Mouse (Mus musculus) frontal cortex, adult (tissue): ENCODE measurements at regions not wholly inside any gene's neighbourhood (a gene's known extent, or its start where the extent isn't known, plus 50 kb on each side); places are given as distances from the start of the nearest gene placed in this dataset.
A peak's percentile ranks its signal among the peaks of the same experiment; 100 is the strongest.

ENCODE experiments used
- ATAC-seq: cut with Nextera tagmentation; 2 replicates; pipeline ENCODE4 v1.9.2; 2017; ENCODE audit warnings: mild to moderate bottlenecking, moderate library complexity, mixed read lengths; ENCODE audit not compliant: low TSS enrichment

GRCm38 (mm10) chr4:57362652-57363051 is 61.0 kb upstream of the Ptpn3 start:
- ATAC-seq: no peak

- peak; percentile 97 for ATAC-seq
Observed at GRCm38 (mm10) chr4:57369736-57370373, 64.2 kb upstream of the Palm2 start.

- ATAC-seq: no peak
Observed at GRCm38 (mm10) chr4:57377872-57378271, 56.2 kb upstream of the Palm2 start.

GRCm38 (mm10) chr4:57380063-57380800 is 53.8 kb upstream of the Palm2 start:
- ATAC-seq: peak; percentile 73

- no peak for ATAC-seq
Observed at GRCm38 (mm10) chr4:57381306-57381705, 52.7 kb upstream of the Palm2 start.
